Mouse (Mus musculus) gastrocnemius, adult 2 months (tissue): ENCODE measurements around the gene Scaf4. TPM values are rescaled to one million over a fixed set of nuclear protein-coding genes. Genes with fewer than 3 reads are reported as not detected.
"Not testable (repeated sequence)": the region's sequence is repeated elsewhere in the genome, so short reads cannot be mapped to it uniquely, and the experiment has no call there.

ENCODE experiments used
- DNase-seq: peaks from one replicate; pipeline ENCODE4 v3.0.0; 2022
- H3K27ac ChIP-seq: fragments of 200-600 bp; 2 replicates; pipeline ENCODE4 v1.8.1; 2022; ENCODE audit warnings: mild to moderate bottlenecking
- H3K4me3 ChIP-seq: fragments of 200-600 bp; 2 replicates; pipeline ENCODE4 v1.8.1; 2022; ENCODE audit warnings: mild to moderate bottlenecking, moderate library complexity
- CTCF ChIP-seq: fragments of 200-600 bp; IDR thresholded peaks from 2 replicates; pipeline ENCODE4 v1.8.1; 2022; ENCODE audit warnings: antibody characterized with exemption, mild to moderate bottlenecking, moderate library complexity
- intact Hi-C: fragments of 180-260 bp; cut with DNase I; formaldehyde crosslinking; loops from one replicate; pipeline ENCODE4 v1.15.1; 2025
- total RNA-seq, 2 experiments: library from RNA; stranded (reverse); gene quantifications; 2 replicates each; pipeline ENCODE4 v1.2.3; 2021

Scaf4 gene
- total RNA-seq, 2 experiments from 2014 or later = 19.4 to 20.3 TPM

DNA sequence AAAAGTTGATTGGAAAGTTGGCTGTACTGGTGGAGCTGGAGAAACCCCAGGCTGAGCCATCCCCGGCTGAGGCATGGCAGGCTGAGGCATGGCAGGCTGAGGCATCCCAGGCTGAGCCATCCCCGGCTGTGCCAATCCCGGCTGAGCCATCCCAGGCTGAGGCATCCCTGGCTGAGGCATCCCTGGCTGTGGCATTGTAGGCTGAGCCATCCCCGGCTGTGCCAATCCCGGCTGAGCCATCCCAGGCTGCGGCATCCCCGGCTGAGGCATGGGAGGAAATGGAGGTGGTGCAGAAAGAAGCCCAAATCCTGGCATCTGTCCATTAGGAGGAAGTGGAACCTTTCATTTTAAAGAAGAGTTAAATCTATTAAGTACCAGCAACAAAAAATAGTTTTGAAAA, 34.2 kb downstream of the Scaf4 start:
- no peak for TF ChIP-seq CTCF
- DNase-seq = no peak
- Histone ChIP-seq H3K27ac (no peak overlapping the region), H3K4me3 (no peak overlapping the region)
- intact Hi-C loops = no loop called here

DNA sequence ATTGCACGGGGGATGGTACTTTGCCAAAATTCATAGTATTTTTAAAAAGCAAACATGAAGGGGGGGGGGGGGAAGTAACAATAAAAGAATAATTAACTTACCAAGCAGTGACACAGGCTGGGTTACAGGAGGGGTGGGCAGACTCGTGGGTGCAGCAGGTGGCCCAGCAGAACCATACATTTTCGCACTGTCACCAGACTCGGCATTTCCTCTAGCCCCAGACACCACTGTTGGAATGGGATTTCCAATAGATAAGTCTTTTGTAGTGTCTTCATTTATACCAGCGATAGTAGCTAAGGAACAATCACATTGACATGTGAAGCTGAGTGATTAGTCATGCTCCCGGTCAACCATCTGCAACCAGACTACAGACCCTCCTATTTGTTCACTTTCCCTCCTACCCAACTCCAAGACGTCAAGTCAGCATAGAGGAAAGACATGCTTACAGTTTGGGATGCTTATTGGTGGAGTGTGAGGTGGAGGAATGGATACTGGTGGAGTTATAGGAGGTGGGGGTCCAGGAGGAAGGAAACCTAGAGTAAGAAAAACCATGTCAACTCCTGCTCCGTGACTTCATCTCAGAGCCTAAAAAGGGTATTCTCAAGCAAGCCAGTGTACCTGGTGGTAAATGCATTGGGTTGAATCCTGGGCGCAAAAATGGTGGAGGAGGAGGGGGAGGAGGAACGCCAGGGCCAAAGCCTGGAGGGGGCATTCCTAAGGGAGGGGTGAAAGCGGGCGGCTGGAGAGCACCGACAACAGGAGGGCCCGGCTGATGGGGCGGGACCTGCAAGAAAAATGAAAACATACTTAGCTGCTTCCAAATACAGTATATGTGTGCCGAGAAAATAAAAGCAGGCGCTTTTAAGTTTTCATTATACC, 41.6 kb downstream of the Scaf4 start:
- TF ChIP-seq CTCF = no peak
- intact Hi-C loops = no loop called here
- no peak for DNase-seq
- Histone ChIP-seq H3K4me3 (no peak overlapping the region), H3K27ac (no peak overlapping the region)

DNA sequence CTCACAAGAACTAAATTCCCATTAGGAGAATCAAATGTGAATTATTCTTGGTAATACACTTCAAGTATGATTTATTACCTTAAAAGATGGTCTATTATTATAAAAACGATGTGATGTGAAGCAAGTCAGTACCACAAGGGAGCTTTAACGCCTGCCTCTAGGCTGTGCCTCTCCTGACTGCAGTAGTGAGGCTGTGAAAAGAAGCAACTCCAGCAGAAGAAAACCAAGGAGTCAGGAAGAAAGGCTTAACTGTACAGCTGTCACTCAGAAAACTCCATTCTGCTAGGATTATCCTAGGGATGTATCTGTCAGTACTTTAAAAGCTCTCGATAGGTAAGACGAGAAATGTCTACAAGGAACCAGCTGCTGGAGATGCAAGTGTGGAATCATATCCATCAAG, 42.4 kb downstream of the Scaf4 start:
- intact Hi-C loops = no loop called here
- Histone ChIP-seq H3K4me3 (no peak overlapping the region), H3K27ac (no peak overlapping the region)
- DNase-seq = no peak
- TF ChIP-seq CTCF = no peak

DNA sequence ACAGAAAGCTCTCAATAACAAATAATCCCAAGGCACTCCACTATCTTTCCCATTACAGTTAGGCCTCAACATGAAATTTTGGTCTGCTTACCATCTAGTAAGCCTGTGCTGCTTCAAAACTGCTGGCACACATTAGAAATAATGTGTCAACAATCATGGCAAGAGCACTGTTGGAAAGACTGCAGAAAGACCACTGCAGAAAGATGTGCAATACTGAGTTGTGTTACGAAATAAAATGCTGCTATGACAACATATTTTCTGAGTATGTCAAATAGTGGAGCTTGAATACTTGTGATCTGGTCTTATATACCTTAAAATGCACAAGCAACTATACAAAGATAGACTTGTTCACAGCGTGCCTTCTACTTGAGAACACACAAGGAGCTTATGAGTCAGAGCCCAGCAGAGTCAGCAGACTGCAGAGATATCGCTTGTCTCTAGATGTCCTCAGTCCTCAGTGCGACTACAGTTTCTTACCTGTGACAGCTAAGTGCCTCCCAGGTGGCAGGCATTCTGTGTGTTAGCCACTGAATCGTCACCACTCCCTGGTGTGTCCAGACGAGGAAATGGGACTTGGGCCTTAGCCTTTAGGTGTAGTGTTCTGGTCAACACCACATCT, 45.1 kb downstream of the Scaf4 start:
- TF ChIP-seq CTCF = no peak
- intact Hi-C loops = no loop called here

DNA sequence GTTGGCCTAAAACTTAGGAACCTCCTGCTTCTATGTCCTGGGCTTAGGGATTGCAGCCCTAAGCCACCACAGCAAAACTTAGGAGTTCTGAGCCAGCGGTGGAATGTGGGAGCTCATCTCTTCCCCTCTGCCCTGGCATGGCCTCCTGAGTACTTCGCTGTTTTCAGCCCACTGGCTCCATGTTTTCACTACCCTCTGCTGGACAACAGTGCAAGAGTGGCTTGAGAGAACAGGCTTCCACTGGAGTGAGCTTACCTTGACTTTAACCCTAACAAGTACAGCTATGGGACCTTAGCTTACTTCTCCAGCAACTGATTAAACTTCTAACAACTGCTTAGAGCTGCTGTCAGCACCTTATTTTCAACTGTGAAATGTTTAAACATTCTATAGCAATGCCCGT, 49.1 kb downstream of the Scaf4 start:
- no peak overlapping the region for H3K27ac ChIP-seq
- intact Hi-C loops = no loop called here
- no peak for DNase-seq
- H3K4me3 ChIP-seq = no peak overlapping the region
- TF ChIP-seq CTCF = no peak

More for the DNA sequence above, 45.1 kb downstream of the Scaf4 start:
- no peak overlapping the region for H3K27ac ChIP-seq
- no peak overlapping the region for H3K4me3 ChIP-seq
- no peak for DNase-seq

DNA sequence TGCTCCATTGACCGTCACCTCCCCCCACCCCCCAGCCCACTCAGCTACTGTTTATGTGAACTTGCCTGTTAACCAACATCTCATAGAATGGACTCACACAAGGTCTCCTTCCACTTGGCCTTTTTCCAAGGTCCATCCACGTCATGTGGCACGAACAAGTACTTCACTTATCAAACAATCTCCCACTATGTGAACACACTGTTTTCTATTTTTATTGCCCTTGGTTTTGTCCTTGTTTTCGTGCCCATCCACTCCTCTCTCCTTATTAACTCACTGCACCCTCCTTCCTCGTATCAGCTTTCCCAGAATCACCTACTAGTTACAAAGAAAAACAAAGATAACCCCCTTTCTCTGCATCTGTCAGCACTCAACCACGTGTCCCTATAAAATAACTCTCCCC, 49.7 kb downstream of the Scaf4 start:
- Histone ChIP-seq H3K27ac (no peak overlapping the region), H3K4me3 (no peak overlapping the region)
- TF ChIP-seq CTCF = no peak
- intact Hi-C loops = no loop called here
- DNase-seq = no peak

DNA sequence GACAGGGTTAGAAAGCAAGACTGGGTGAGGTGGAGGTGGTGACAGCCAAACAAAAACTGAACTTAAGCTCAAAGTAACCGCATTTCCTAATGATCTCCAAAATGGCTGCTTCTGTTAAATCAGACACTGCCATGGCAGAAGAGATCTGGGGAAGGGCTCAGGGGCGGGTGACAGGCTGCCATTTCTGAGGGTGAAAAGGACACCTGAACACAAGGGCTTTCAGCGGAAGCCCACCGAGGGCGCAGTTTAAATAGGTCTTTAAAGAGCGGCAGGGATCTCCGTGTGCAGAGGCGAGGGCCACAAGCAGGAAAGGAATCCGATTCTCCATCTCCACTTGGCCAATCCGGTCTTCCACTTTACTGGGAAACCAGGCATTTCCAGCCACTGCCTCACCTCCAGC, 50.6 kb downstream of the Scaf4 start:
- Histone ChIP-seq H3K4me3 (no peak overlapping the region), H3K27ac (no peak overlapping the region)
- DNase-seq = no peak
- TF ChIP-seq CTCF = no peak
- intact Hi-C loops = no loop called here

DNA sequence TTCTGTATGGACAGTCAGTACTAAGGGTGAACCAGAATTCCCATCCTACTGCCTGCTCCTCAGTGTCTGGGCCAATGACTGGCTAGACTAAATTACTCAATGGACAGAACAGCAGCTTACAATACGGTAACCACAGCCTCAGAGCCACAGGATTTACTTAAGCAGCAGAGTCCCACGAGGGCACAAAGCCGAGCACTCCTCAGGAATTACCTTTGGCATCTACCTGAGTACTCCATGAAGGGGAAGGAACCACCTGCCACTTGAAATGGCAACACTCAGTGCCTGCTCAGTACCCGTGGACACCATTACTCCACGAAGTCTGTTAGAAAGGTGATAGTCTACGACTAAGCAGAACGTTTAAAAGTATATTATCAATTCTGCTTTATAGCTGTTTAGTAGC, 53.0 kb downstream of the Scaf4 start:
- no peak for DNase-seq
- H3K27ac ChIP-seq = no peak overlapping the region
- TF ChIP-seq CTCF = no peak
- no peak overlapping the region for H3K4me3 ChIP-seq
- intact Hi-C loops = no loop called here

DNA sequence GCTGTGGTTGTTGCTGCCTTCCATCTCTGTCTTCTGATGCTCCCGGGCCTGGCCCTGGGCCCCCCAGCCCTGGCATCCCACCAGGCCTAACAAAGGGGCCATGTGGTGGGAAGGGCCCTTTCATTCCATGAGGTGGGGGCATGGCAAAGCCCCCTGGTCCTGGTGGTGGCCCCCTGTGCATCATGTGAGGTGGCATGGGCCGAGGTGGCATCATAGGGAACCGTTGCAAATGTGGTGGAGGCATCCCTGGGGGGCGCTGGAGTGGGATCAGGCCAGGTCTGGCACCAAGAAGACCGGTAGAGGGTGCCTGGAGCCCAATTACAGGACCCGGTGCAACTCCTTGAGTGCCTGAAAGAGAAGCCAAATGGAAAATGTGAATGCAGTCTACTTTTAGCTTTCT, 54.4 kb downstream of the Scaf4 start:
- intact Hi-C loops = no loop called here
- no peak for DNase-seq
- TF ChIP-seq CTCF = no peak
- no peak overlapping the region for H3K27ac ChIP-seq
- H3K4me3 ChIP-seq = no peak overlapping the region

DNA sequence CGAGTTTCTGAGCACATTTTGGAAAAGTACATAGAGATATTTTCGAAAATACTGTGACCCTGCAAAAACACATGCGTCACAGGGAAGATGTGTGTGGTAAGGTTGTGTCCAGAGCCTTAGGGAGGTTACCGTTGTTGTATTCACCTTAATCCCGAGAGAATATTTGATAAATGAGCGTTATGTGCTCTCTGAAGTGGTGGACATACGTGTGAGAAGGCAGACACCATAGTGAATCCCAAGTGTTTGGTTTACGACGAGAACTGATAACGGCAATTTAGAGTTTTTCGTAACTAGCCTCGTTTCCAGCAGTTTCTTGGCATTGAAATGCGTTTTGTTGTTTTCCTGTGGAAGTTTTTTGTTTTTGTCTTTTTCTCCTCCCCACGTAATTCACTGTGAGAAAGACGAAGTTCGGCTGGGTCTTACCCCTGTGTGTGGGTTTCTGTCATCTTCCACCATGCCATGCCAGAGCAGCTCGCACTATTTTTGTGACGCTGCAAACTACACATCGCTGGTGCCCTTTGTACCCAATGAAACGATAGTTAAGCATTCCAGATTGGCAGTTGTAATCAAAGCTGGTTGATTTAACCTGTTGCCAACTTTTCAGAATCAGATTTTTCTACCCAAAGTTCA, 62.7 kb downstream of the Scaf4 start:
- no peak for DNase-seq
- intact Hi-C loops = loop anchor here (2.0 to 5.0 kb wide), 2 partner anchors 46 to 61 kb away; no protein-coding TSS in a partner anchor
- no peak for TF ChIP-seq CTCF
- Histone ChIP-seq H3K27ac (peak overlapping the region; percentile 98), H3K4me3 (peak overlapping the region; percentile 95)

DNA sequence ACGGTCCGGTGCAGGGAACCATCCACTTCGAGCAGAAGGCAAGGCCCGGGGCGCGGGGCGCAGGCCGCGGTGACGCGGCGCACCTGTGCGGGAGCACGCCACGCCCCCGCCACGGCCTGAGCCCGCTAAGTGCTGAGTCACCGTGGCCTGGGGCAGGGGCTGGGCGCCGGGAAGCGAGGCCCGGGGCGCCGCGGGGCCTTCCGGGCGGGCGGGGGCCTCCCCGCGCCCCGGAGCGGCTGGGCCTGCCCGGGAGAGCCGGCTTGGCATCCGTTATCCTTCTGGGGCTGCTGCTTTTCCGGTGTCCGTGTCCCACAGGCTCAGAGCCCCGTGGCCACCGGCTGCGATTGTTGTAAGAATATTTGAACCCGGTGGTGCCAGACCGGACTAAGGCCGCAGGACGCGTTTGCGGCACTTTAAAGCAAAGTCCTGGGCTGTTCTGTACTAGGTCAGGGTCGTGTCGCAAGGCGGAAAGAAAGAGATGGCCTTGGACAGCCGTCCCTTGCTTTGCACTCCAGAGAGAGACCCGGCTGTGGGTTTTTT, 63.3 kb downstream of the Scaf4 start:
- peak; percentile 84 for DNase-seq
- intact Hi-C loops = loop anchor here (2.0 to 5.0 kb wide), 2 partner anchors 46 to 62 kb away; no protein-coding TSS in a partner anchor
- peak overlapping the region; percentile 98 for H3K27ac ChIP-seq
- no peak for TF ChIP-seq CTCF
- H3K4me3 ChIP-seq = peak overlapping the region; percentile 95

DNA sequence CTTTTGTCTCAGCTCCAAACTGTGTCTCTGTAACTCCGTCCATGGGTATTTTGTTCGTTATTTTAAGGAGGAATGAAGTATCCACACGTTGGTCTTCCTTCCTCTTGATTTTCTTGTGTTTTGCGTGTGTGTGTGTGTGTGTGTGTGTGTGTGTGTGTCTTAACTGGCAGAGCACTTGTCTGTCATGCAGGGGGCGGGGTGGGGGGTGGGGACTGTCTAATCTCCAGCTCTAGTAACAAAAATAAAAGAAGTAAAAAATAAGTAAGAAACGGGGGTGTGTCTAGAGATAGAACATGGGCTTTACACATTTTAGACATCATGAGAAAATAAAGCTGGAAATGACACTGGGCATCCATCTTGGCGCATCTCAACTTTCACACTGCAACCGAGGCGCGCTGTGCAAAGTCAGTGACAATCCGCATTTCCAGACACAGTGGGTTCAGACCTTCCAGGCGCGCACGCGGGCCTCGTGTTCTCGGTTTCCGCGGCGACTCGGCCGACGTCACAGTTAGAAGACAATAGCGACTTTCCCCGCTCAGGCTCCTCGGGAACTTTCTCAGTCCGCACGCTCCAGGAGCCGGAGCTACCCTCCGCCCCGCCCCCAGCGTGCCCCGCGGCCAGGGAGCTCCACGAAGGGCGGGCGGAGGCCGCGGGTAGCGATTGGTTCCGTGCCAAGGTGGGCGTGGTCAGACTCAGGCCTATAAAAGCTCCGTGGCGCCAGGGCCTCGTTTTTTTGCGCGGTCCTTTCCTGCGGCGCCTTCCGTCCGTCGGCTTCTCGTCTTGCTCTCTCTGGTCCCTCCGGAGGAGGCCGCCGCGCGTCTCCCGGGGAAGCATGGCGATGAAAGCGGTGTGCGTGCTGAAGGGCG, 64.0 kb downstream of the Scaf4 start, which contains the start of gene Sod1:
Gene Sod1 (plus strand): TSS at position 729 of the 866 bp plus-strand sequence.
- intact Hi-C loops = loop anchor here (2.0 to 5.0 kb wide), 2 partner anchors 47 to 63 kb away; no protein-coding TSS in a partner anchor

DNA sequence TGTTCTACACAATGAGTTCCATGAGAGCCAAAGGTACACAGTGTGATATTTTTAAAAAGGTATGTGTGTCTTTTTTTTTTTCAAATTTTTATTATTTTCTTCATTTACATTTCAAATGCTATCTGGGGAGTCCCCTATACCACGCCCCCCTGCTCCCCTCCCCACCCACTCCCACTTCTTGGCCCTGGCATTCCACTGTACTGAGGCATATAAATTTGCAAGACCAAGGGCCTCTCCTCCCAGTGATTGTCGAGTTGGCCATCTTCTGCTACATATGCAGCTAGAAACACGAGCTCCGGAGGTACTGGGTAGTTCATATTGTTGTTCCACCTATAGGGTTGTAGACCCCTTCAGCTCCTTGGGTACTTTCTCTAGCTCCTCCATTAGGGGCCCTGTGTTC, 64.9 kb downstream of the Scaf4 start:
- H3K4me3 ChIP-seq, intact Hi-C loops, H3K27ac ChIP-seq, DNase-seq: not testable (repeated sequence)

More for the DNA sequence above, 64.0 kb downstream of the Scaf4 start, which contains the start of gene Sod1:
- peak within 1 kb of the TSS; percentile 95 for H3K4me3 ChIP-seq
- peak within 1 kb of the TSS; percentile 98 for H3K27ac ChIP-seq
- no peak for TF ChIP-seq CTCF
- DNase-seq = peak; percentile 97
